Mouse (Mus musculus) myocyte (in vitro differentiated cells): ENCODE measurements around the gene Stac2. TPM values are rescaled to one million over a fixed set of nuclear protein-coding genes. Genes with fewer than 3 reads are reported as not detected.

ENCODE experiments used
- H3K27me3 ChIP-seq: one replicate; pipeline ENCODE4 v1.6.1; 2011; ENCODE audit not compliant: control insufficient read depth, insufficient read depth, insufficient read length
- H3K36me3 ChIP-seq: one replicate; pipeline ENCODE4 v1.6.1; 2011; ENCODE audit not compliant: control insufficient read depth, insufficient read depth
- H3K4me2 ChIP-seq: one replicate; pipeline ENCODE4 v1.6.1; 2011; ENCODE audit warnings: low read depth, control low read depth
- H3K4me3 ChIP-seq: one replicate; pipeline ENCODE4 v1.5.1; 2011; ENCODE audit warnings: mild to moderate bottlenecking, control low read depth, moderate library complexity
- H3K79me2 ChIP-seq: one replicate; pipeline ENCODE4 v1.6.1; 2011; ENCODE audit not compliant: control insufficient read depth, insufficient read depth
- H3ac ChIP-seq: one replicate; pipeline ENCODE4 v1.6.1; 2011; ENCODE audit not compliant: control insufficient read depth, insufficient read length
- CEBPB ChIP-seq: IDR thresholded peaks from 2 replicates; pipeline ENCODE4 v1.6.1; 2011; ENCODE audit warnings: mild to moderate bottlenecking, moderate library complexity; ENCODE audit not compliant: poor library complexity, insufficient read depth, severe bottlenecking
- E2F4 ChIP-seq: IDR thresholded peaks from one replicate; pipeline ENCODE4 v1.6.1; 2011; ENCODE audit warnings: mild to moderate bottlenecking, control low read depth, moderate library complexity; ENCODE audit not compliant: insufficient read depth
- MAX ChIP-seq: IDR thresholded peaks from one replicate; pipeline ENCODE4 v1.6.1; 2011; ENCODE audit warnings: low read depth, mild to moderate bottlenecking, control low read depth
- MYOD1 ChIP-seq, 3 experiments: IDR thresholded peaks; one replicate each; pipeline ENCODE4 v1.6.1; 2011; ENCODE audit warnings: control low read depth in 2 of 3, low read depth in 2 of 3, mild to moderate bottlenecking in 2 of 3, moderate library complexity in 1 of 3; ENCODE audit not compliant: insufficient read length in 2 of 3, control insufficient read depth in 1 of 3
- MYOG ChIP-seq, 3 experiments: IDR thresholded peaks; one replicate each; pipeline ENCODE4 v1.6.1; 2011; ENCODE audit warnings: control low read depth in 2 of 3, low read depth in 2 of 3, mild to moderate bottlenecking in 2 of 3; ENCODE audit not compliant: insufficient read length in 2 of 3, control insufficient read depth in 1 of 3, insufficient read depth in 1 of 3
- POLR2A ChIP-seq: IDR thresholded peaks from one replicate; pipeline ENCODE4 v1.6.1; 2011; ENCODE audit warnings: low read depth, mild to moderate bottlenecking, control low read depth, moderate library complexity; ENCODE audit not compliant: insufficient read length
- POLR2AphosphoS2 ChIP-seq: IDR thresholded peaks from one replicate; pipeline ENCODE4 v1.6.1; 2011; ENCODE audit warnings: low read depth, control low read depth; ENCODE audit not compliant: insufficient read length
- REST ChIP-seq: IDR thresholded peaks from one replicate; pipeline ENCODE4 v1.6.1; 2011; ENCODE audit warnings: mild to moderate bottlenecking, control low read depth, moderate library complexity; ENCODE audit not compliant: insufficient read depth, insufficient read length
- SRF ChIP-seq: IDR thresholded peaks from one replicate; pipeline ENCODE4 v1.6.1; 2011; ENCODE audit warnings: low read depth; ENCODE audit not compliant: control insufficient read depth, insufficient read length
- TCF12 ChIP-seq: IDR thresholded peaks from one replicate; pipeline ENCODE4 v1.6.1; 2011; ENCODE audit warnings: mild to moderate bottlenecking, control low read depth; ENCODE audit not compliant: poor library complexity, insufficient read depth, severe bottlenecking
- TCF3 ChIP-seq: IDR thresholded peaks from one replicate; pipeline ENCODE4 v1.6.1; 2011; ENCODE audit warnings: low read depth, control low read depth; ENCODE audit not compliant: insufficient read length
- USF1 ChIP-seq: IDR thresholded peaks from one replicate; pipeline ENCODE4 v1.6.1; 2011; ENCODE audit warnings: low read depth, mild to moderate bottlenecking, control low read depth, moderate library complexity
- polyA plus RNA-seq: library from polyadenylated mRNA; unstranded; fragments of >200 nt; fragmentation: generic; extraction: Trizol; gene quantifications from one replicate; pipeline ENCODE4 v1.2.1, GENCODE M21; 2012; ENCODE audit warnings: missing spikeins

The Stac2 gene
- polyA plus RNA-seq, 1 experiment = 41.7 TPM

DNA sequence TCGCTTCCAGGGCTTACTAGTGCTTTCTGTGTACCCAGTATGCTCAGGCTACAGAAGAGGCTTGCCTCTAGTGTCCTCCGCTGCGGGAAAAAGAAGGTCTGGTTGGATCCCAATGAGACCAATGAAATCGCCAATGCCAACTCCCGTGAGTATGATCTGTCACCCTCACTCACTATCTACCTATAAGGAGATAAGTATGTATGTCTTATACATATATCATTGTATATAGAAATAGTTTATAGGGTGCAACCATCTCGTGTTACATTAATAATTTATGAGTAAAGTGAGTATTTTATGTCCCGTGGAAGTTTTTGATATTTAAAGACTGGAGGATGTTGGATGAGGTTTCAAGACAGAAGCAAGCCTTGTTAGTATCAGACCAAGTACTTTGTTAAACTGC, 25.5 kb downstream of the Stac2 start:
- peak overlapping the region; percentile 79 for H3ac ChIP-seq
- H3K27me3 ChIP-seq = no peaks in the 10 kb centered on the region
- peaks cover 33% of the 10 kb centered on the region for H3K36me3 ChIP-seq
- TF ChIP-seq REST (no peak), SRF (no peak), CEBPB (no peak), TCF3 (no peak), E2F4 (no peak), POLR2A (no peak), USF1 (no peak), POLR2AphosphoS2 (no peak), MYOD1 (IDR thresholded peaks at IDR 0.05; ENCODE audit: control insufficient read depth in 1 of 3, insufficient read length in 2 of 3, low read depth in 2 of 3) (no peak), MAX (no peak), TCF12 (no peak), MYOG (IDR thresholded peaks at IDR 0.05; ENCODE audit: control insufficient read depth in 1 of 3, insufficient read depth in 1 of 3, insufficient read length in 2 of 3, low read depth in 2 of 3) (no peak)
- peak overlapping the region; percentile 89 for H3K4me3 ChIP-seq
- peaks cover 21% of the 10 kb centered on the region for H3K79me2 ChIP-seq
- peak overlapping the region; percentile 76 for H3K4me2 ChIP-seq

DNA sequence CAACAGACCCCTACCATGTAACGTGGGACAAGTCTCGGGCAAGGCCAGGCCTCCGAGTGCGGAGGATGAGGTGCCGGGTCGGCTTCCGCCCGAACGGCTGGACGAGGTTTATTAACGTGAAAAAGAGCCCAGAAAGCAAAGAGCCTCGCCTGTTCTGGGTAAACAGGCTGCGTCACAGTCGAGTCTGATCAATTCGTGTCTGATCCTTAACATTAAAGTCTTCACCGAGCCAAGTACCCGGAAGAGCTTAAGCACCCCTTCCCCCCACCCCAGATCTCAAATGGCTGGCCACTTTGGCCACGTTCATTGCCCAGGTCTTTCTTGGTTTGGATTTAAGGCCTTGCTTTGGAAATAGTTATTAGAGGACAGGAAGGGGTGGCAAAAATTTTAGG, 26.0 kb downstream of the Stac2 start:
- Histone ChIP-seq H3K36me3 (peaks cover 33% of the 10 kb centered on the region), H3ac (peak overlapping the region; percentile 79), H3K4me2 (peak overlapping the region; percentile 76), H3K27me3 (no peaks in the 10 kb centered on the region), H3K4me3 (peak overlapping the region; percentile 89), H3K79me2 (peaks cover 21% of the 10 kb centered on the region)
- TF ChIP-seq MAX (no peak), TCF12 (no peak), MYOG (IDR thresholded peaks at IDR 0.05; ENCODE audit: control insufficient read depth in 1 of 3, insufficient read depth in 1 of 3, insufficient read length in 2 of 3, low read depth in 2 of 3) (no peak), E2F4 (no peak), USF1 (no peak), SRF (no peak), TCF3 (no peak), MYOD1 (IDR thresholded peaks at IDR 0.05; ENCODE audit: control insufficient read depth in 1 of 3, insufficient read length in 2 of 3, low read depth in 2 of 3) (no peak), POLR2AphosphoS2 (no peak), CEBPB (no peak), POLR2A (no peak), REST (no peak)

DNA sequence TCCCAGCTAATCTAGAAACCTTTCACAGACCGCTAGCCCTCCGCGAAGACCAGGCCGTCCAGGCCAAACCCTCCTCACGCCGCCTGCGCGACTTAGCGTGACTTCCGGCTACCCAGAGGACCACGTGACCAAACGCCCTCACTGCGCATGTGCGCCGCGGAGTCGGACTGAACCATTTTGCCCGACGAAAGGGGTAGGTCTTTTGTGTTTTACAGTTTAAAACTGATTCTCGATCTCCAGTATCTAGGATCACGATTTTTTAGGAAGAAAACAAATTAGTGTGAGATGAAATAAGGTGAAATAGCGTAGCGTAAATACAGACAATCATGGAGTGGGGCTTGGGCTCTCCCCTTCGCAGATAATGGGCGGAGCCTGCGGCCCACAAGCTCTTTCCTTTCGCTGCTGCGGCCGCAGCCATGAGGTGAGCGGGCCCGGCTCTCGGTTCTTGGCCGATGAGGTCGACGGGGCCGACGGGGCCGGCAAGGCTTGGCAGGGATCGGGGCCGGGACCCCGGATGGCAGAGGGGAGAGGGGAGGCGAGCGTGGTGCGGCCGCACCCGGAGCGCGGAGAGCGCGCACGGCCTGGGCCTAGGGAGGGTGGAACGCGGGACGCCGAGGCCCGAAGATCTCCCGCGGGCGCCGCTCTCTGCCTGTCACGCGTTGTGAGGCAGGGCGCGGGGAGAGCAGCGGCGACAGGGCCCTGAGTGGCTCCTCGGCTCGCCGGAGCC, 26.5 kb downstream of the Stac2 start, which contains the start of gene Rpl19:
Gene Rpl19 (plus strand): TSS at position 141 of the 727 bp plus-strand sequence.
- H3K36me3 ChIP-seq = peaks cover 33% of the 10 kb centered on the region
- peaks cover 21% of the 10 kb centered on the region for H3K79me2 ChIP-seq
- TF ChIP-seq POLR2A (peak; percentile 73), MYOG (IDR thresholded peaks at IDR 0.05; ENCODE audit: control insufficient read depth in 1 of 3, insufficient read depth in 1 of 3, insufficient read length in 2 of 3, low read depth in 2 of 3) (peak in 1 of 3 experiments; percentile 17), POLR2AphosphoS2 (peak; percentile 92), USF1 (peak; percentile 100), SRF (no peak), E2F4 (no peak), CEBPB (no peak), TCF12 (no peak), MYOD1 (IDR thresholded peaks at IDR 0.05; ENCODE audit: control insufficient read depth in 1 of 3, insufficient read length in 2 of 3, low read depth in 2 of 3) (peak in 1 of 3 experiments; percentile 4)
- peak within 1 kb of the TSS; percentile 89 for H3K4me3 ChIP-seq
- no peaks in the 10 kb centered on the region for H3K27me3 ChIP-seq
- H3ac ChIP-seq = peak within 1 kb of the TSS; percentile 79
- peak within 1 kb of the TSS; percentile 94 for H3K4me2 ChIP-seq

DNA sequence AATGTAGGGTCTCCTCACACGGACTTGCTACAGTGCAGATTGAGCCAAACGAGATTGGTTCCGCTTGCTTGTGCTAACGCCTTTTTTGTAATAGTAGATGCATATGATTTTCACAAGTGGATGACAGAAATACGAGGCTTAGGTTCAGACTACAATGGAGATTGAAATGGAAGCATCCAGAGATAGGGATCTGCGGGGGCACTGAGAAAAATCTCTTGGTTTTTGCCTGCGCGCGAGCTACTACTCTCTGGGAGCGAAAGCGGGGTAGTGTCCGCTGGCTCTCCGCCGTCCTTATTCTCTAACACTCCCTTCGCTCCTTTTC, 27.1 kb downstream of the Stac2 start:
- H3ac ChIP-seq = peak overlapping the region; percentile 79
- peak overlapping the region; percentile 89 for H3K4me3 ChIP-seq
- TF ChIP-seq MAX (no peak), POLR2AphosphoS2 (no peak), E2F4 (no peak), USF1 (no peak), TCF12 (no peak), MYOG (IDR thresholded peaks at IDR 0.05; ENCODE audit: control insufficient read depth in 1 of 3, insufficient read depth in 1 of 3, insufficient read length in 2 of 3, low read depth in 2 of 3) (no peak), POLR2A (no peak), MYOD1 (IDR thresholded peaks at IDR 0.05; ENCODE audit: control insufficient read depth in 1 of 3, insufficient read length in 2 of 3, low read depth in 2 of 3) (no peak), TCF3 (no peak), CEBPB (no peak), SRF (no peak), REST (no peak)
- H3K27me3 ChIP-seq = no peaks in the 10 kb centered on the region
- peaks cover 33% of the 10 kb centered on the region for H3K36me3 ChIP-seq
- peak overlapping the region; percentile 94 for H3K4me2 ChIP-seq
- H3K79me2 ChIP-seq = peaks cover 21% of the 10 kb centered on the region
